Mouse (Mus musculus): ENCODE results near the gene Cstad.

Cstad gene

GRCm38 (mm10) chr2:30594641-30595379 lies at the start of gene Cstad:
Gene Cstad (plus strand): TSS chr2:30595040.
- peak; percentile 77 for DNase-seq (ENCODE audit: low spot score)

- no peak for DNase-seq (ENCODE audit: low spot score)
These were observed 49.1 kb upstream of the Cstad start for GRCm38 (mm10) chr2:30545706-30546105.

GRCm38 (mm10) chr2:30546219-30546618 lies 48.6 kb upstream of the Cstad start:
- DNase-seq (ENCODE audit: low spot score), result no peak

GRCm38 (mm10) chr2:30547455-30548217 lies 47.2 kb upstream of the Cstad start:
- DNase-seq (ENCODE audit: low spot score), result no peak

GRCm38 (mm10) chr2:30551579-30551978 lies 43.3 kb upstream of the Cstad start:
- DNase-seq (ENCODE audit: low spot score), result no peak

- DNase-seq (ENCODE audit: low spot score), result peak; percentile 43
These were observed 40.8 kb upstream of the Cstad start for GRCm38 (mm10) chr2:30553851-30554540.

- DNase-seq (ENCODE audit: low spot score), result no peak
These were observed 39.6 kb upstream of the Cstad start for GRCm38 (mm10) chr2:30555257-30555656.

- DNase-seq (ENCODE audit: low spot score), result no peak
These were observed 38.3 kb upstream of the Cstad start for GRCm38 (mm10) chr2:30556495-30556894.

- DNase-seq (ENCODE audit: low spot score), result no peak
These were observed 35.3 kb upstream of the Cstad start for GRCm38 (mm10) chr2:30559552-30559951.

- no peak for DNase-seq (ENCODE audit: low spot score)
These were observed 32.3 kb upstream of the Cstad start for GRCm38 (mm10) chr2:30562553-30562952.

GRCm38 (mm10) chr2:30571647-30572046 lies 23.2 kb upstream of the Cstad start:
- no peak for DNase-seq (ENCODE audit: low spot score)

- DNase-seq (ENCODE audit: low spot score), result no peak
These were observed 21.3 kb upstream of the Cstad start for GRCm38 (mm10) chr2:30573522-30573921.

- DNase-seq (ENCODE audit: low spot score), result no peak
These were observed 17.8 kb upstream of the Cstad start for GRCm38 (mm10) chr2:30577010-30577409.

- DNase-seq (ENCODE audit: low spot score), result no peak
These were observed 16.8 kb upstream of the Cstad start for GRCm38 (mm10) chr2:30578006-30578405.

- DNase-seq (ENCODE audit: low spot score), result no peak
These were observed 7.7 kb upstream of the Cstad start for GRCm38 (mm10) chr2:30587161-30587560.

GRCm38 (mm10) chr2:30587671-30588070 lies 7.2 kb upstream of the Cstad start:
- DNase-seq (ENCODE audit: low spot score), result no peak

GRCm38 (mm10) chr2:30588985-30589511 lies 5.8 kb upstream of the Cstad start:
- DNase-seq (ENCODE audit: low spot score), result no peak

- DNase-seq (ENCODE audit: low spot score), result no peak
These were observed 5.1 kb upstream of the Cstad start for GRCm38 (mm10) chr2:30589781-30590180.

GRCm38 (mm10) chr2:30590909-30591308 lies 3.9 kb upstream of the Cstad start:
- no peak for DNase-seq (ENCODE audit: low spot score)

- DNase-seq (ENCODE audit: low spot score), result no peak
These were observed 2.4 kb upstream of the Cstad start for GRCm38 (mm10) chr2:30592391-30592790.

GRCm38 (mm10) chr2:30592951-30593350 lies 1.9 kb upstream of the Cstad start:
- no peak for DNase-seq (ENCODE audit: low spot score)

GRCm38 (mm10) chr2:30593636-30594310 lies 1.1 kb upstream of the Cstad start:
- DNase-seq (ENCODE audit: low spot score), result no peak

All from layer of hippocampus, adult 9-10 months (tissue).